Mouse (Mus musculus): ENCODE results near the gene Rnpepl1.
"Not testable (repeated sequence)": the region's sequence is repeated elsewhere in the genome, so short reads cannot be mapped to it uniquely, and the experiment has no call there.

Gene Rnpepl1

GRCm38 (mm10) chr1:92936467-92936866 lies 25.9 kb downstream of the Rnpepl1 start:
- DNase-seq (ENCODE audit: low read depth, low spot score) = no peak

- no peak for DNase-seq (ENCODE audit: low read depth, low spot score)
These were observed 27.2 kb downstream of the Rnpepl1 start for GRCm38 (mm10) chr1:92937797-92938196.

- DNase-seq (ENCODE audit: low read depth, low spot score) = no peak
These were observed 29.2 kb downstream of the Rnpepl1 start for GRCm38 (mm10) chr1:92939746-92940145.

GRCm38 (mm10) chr1:92943219-92943989 lies 32.8 kb downstream of the Rnpepl1 start:
- DNase-seq (ENCODE audit: low read depth, low spot score) = no peak

- DNase-seq (ENCODE audit: low read depth, low spot score) = no peak
These were observed 37.4 kb downstream of the Rnpepl1 start for GRCm38 (mm10) chr1:92947966-92948365.

GRCm38 (mm10) chr1:92949426-92949825 lies 38.8 kb downstream of the Rnpepl1 start:
- DNase-seq (ENCODE audit: low read depth, low spot score) = peak; percentile 66

- DNase-seq (ENCODE audit: low read depth, low spot score) = no peak
These were observed 40.0 kb downstream of the Rnpepl1 start, which contains the start of gene Gpr35 for GRCm38 (mm10) chr1:92950607-92951006. Gpr35 (plus strand) TSS chr1:92950865.

GRCm38 (mm10) chr1:92953641-92954040 lies 43.1 kb downstream of the Rnpepl1 start:
- no peak for DNase-seq (ENCODE audit: low read depth, low spot score)

GRCm38 (mm10) chr1:92956571-92957335 lies 46.2 kb downstream of the Rnpepl1 start:
- DNase-seq (ENCODE audit: low read depth, low spot score) = peak; percentile 61

GRCm38 (mm10) chr1:92958999-92959398 lies 48.4 kb downstream of the Rnpepl1 start:
- DNase-seq (ENCODE audit: low read depth, low spot score) = no peak

GRCm38 (mm10) chr1:92970791-92971190 lies 60.2 kb downstream of the Rnpepl1 start:
- DNase-seq (ENCODE audit: low read depth, low spot score) = not testable (repeated sequence)

- DNase-seq (ENCODE audit: low read depth, low spot score) = no peak
These were observed 61.6 kb downstream of the Rnpepl1 start for GRCm38 (mm10) chr1:92971879-92972795.

- DNase-seq (ENCODE audit: low read depth, low spot score) = no peak
These were observed 62.3 kb downstream of the Rnpepl1 start for GRCm38 (mm10) chr1:92972854-92973253.
